Mouse (Mus musculus): ENCODE results near the gene Tdrd7. TPM values are rescaled to one million over a fixed set of nuclear protein-coding genes. Genes with fewer than 3 reads are reported as not detected.

Tdrd7 gene
- polyA plus RNA-seq, 1 experiment, result 19.1 TPM

- H3K4me1 ChIP-seq (ENCODE audit: control insufficient read depth, insufficient read depth, low read length), result peaks cover 2% of the 10 kb centered on the region; the same call in 1 of the 2 replicates
- 68% methylated on average over 6 of the region's 6 CpGs for WGBS
These were observed 104.8 kb downstream of the Tdrd7 start for GRCm38 (mm10) chr4:46069851-46070482.

GRCm38 (mm10) chr4:46072631-46073030, 107.5 kb downstream of the Tdrd7 start:
- 89% methylated on average over 6 of the region's 6 CpGs for WGBS

More at GRCm38 (mm10) chr4:46069851-46070482, 104.8 kb downstream of the Tdrd7 start:
- H3K4me3 ChIP-seq (replicated peaks; ENCODE audit: extremely low read depth, low read depth, low read length), result no peak overlapping the region
- no peak for DNase-seq
- TF ChIP-seq POLR2A (IDR thresholded peaks at IDR 0.05; ENCODE audit: borderline replicate concordance, extremely low read depth, low read depth, low read length) (no peak), CTCF (IDR thresholded peaks at IDR 0.05; ENCODE audit: insufficient read depth, low read length) (no peak)

GRCm38 (mm10) chr4:46073736-46074135, 108.6 kb downstream of the Tdrd7 start:
- DNase-seq, result no peak
- WGBS, result 49% methylated on average over 4 of the region's 4 CpGs
- Histone ChIP-seq H3K4me1 (ENCODE audit: control insufficient read depth, insufficient read depth, low read length) (no peaks in the 10 kb centered on the region), H3K4me3 (replicated peaks; ENCODE audit: extremely low read depth, low read depth, low read length) (no peak overlapping the region)
- TF ChIP-seq CTCF (IDR thresholded peaks at IDR 0.05; ENCODE audit: insufficient read depth, low read length), result no peak
- no peak for TF ChIP-seq POLR2A (IDR thresholded peaks at IDR 0.05; ENCODE audit: borderline replicate concordance, extremely low read depth, low read depth, low read length)

More at GRCm38 (mm10) chr4:46072631-46073030, 107.5 kb downstream of the Tdrd7 start:
- no peak for DNase-seq
- Histone ChIP-seq H3K4me1 (ENCODE audit: control insufficient read depth, insufficient read depth, low read length) (no peaks in the 10 kb centered on the region), H3K4me3 (replicated peaks; ENCODE audit: extremely low read depth, low read depth, low read length) (no peak overlapping the region)
- TF ChIP-seq POLR2A (IDR thresholded peaks at IDR 0.05; ENCODE audit: borderline replicate concordance, extremely low read depth, low read depth, low read length) (no peak), CTCF (IDR thresholded peaks at IDR 0.05; ENCODE audit: insufficient read depth, low read length) (no peak)

- no peak for DNase-seq
- 83% methylated on average over 3 of the region's 3 CpGs for WGBS
- H3K4me3 ChIP-seq (replicated peaks; ENCODE audit: extremely low read depth, low read depth, low read length), result no peak overlapping the region
- TF ChIP-seq POLR2A (IDR thresholded peaks at IDR 0.05; ENCODE audit: borderline replicate concordance, extremely low read depth, low read depth, low read length) (no peak), CTCF (IDR thresholded peaks at IDR 0.05; ENCODE audit: insufficient read depth, low read length) (no peak)
- no peaks in the 10 kb centered on the region for H3K4me1 ChIP-seq (ENCODE audit: control insufficient read depth, insufficient read depth, low read length)
These were observed 110.5 kb downstream of the Tdrd7 start for GRCm38 (mm10) chr4:46075664-46076063.

GRCm38 (mm10) chr4:46076892-46077291, 111.8 kb downstream of the Tdrd7 start:
- WGBS, result 35% methylated on average over 2 of the region's 2 CpGs
- no peak for DNase-seq
- TF ChIP-seq CTCF (IDR thresholded peaks at IDR 0.05; ENCODE audit: insufficient read depth, low read length) (no peak), POLR2A (IDR thresholded peaks at IDR 0.05; ENCODE audit: borderline replicate concordance, extremely low read depth, low read depth, low read length) (no peak)
- Histone ChIP-seq H3K4me1 (ENCODE audit: control insufficient read depth, insufficient read depth, low read length) (no peaks in the 10 kb centered on the region), H3K4me3 (replicated peaks; ENCODE audit: extremely low read depth, low read depth, low read length) (no peak overlapping the region)

- H3K4me3 ChIP-seq (replicated peaks; ENCODE audit: extremely low read depth, low read depth, low read length), result no peak overlapping the region
- no peak for TF ChIP-seq POLR2A (IDR thresholded peaks at IDR 0.05; ENCODE audit: borderline replicate concordance, extremely low read depth, low read depth, low read length)
- no peak for TF ChIP-seq CTCF (IDR thresholded peaks at IDR 0.05; ENCODE audit: insufficient read depth, low read length)
- 86% methylated on average over 4 of the region's 4 CpGs for WGBS
- DNase-seq, result no peak
- no peaks in the 10 kb centered on the region for H3K4me1 ChIP-seq (ENCODE audit: control insufficient read depth, insufficient read depth, low read length)
These were observed 115.1 kb downstream of the Tdrd7 start for GRCm38 (mm10) chr4:46080261-46080660.

GRCm38 (mm10) chr4:46082555-46082954, 117.4 kb downstream of the Tdrd7 start:
- WGBS, result 64% methylated on average over 11 of the region's 11 CpGs
- TF ChIP-seq POLR2A (IDR thresholded peaks at IDR 0.05; ENCODE audit: borderline replicate concordance, extremely low read depth, low read depth, low read length) (no peak), CTCF (IDR thresholded peaks at IDR 0.05; ENCODE audit: insufficient read depth, low read length) (no peak)

More at GRCm38 (mm10) chr4:46082555-46082954, 117.4 kb downstream of the Tdrd7 start:
- Histone ChIP-seq H3K4me1 (ENCODE audit: control insufficient read depth, insufficient read depth, low read length) (0 out of 2 replicates have a peak, but pooled peaks cover 3% of the 10 kb centered on the region), H3K4me3 (replicated peaks; ENCODE audit: extremely low read depth, low read depth, low read length) (no peak overlapping the region)
- no peak for DNase-seq

Other genes with a start within 250 kb of the Tdrd7 start
- 3.1 and 3.9 TPM in 2 replicates for gene Aldh1b1, start 166.3 kb upstream of the Tdrd7 start, polyA plus RNA-seq (2012; rRNA removed)
- gene Igfbpl1, start 138.4 kb upstream of the Tdrd7 start, polyA plus RNA-seq (2012; rRNA removed), result 0.18 and 0.28 TPM in 2 replicates
- 0.66 and 1.2 TPM in 2 replicates for gene Stra6l, start 116.7 kb upstream of the Tdrd7 start, polyA plus RNA-seq (2012; rRNA removed)
- 1.4 and 2.4 TPM in 2 replicates for gene Ccdc180, start 75.0 kb upstream of the Tdrd7 start, polyA plus RNA-seq (2012; rRNA removed)
- gene Tmod1, start 73.6 kb downstream of the Tdrd7 start, polyA plus RNA-seq (2012; rRNA removed), result 17.1 and 22.3 TPM in 2 replicates
- gene Ncbp1, start 173.3 kb downstream of the Tdrd7 start, polyA plus RNA-seq (2012; rRNA removed), result 11.6 and 19.3 TPM in 2 replicates
- 11.0 and 13.2 TPM in 2 replicates for gene Tstd2, start 173.4 kb downstream of the Tdrd7 start, polyA plus RNA-seq (2012; rRNA removed)
- 21.2 and 33.3 TPM in 2 replicates for gene Xpa, start 231.0 kb downstream of the Tdrd7 start, polyA plus RNA-seq (2012; rRNA removed)

Measured in lung, adult 2 months (tissue).